Mouse (Mus musculus): Measurements from ENCODE around the gene Polrmt.

The Polrmt gene

GRCm38 (mm10) chr10:79745898-79746773 is at the start of gene Polrmt:
Gene Polrmt (minus strand): TSS chr10:79746581.
- peak; percentile 96 for DNase-seq (ENCODE audit: low spot score)

DNA sequence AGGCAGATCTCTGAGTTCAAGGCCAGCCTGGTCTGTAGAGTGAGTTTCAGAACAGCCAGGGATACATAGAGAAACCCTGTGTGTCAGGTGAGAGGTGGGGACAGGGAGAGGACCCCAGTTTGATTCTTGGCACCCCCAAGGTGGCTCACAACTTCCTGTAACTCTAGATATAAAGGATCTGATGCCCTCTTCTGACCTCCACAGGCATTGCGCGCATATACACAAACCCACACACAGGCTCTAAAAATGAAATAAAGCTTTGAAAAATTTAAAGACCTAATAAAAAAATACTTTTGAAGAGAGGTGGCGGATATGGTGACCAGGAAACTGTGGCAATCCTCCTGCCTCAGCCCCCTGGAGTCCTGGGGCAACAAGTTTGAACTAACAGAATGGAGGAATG is 49.5 kb upstream of the Polrmt start:
- no peak for DNase-seq (ENCODE audit: low spot score)

GRCm38 (mm10) chr10:79794491-79794931 is 48.1 kb upstream of the Polrmt start:
- DNase-seq (ENCODE audit: low spot score): peak; percentile 72

GRCm38 (mm10) chr10:79793738-79794490 is 47.5 kb upstream of the Polrmt start:
- no peak for DNase-seq (ENCODE audit: low spot score)

DNA sequence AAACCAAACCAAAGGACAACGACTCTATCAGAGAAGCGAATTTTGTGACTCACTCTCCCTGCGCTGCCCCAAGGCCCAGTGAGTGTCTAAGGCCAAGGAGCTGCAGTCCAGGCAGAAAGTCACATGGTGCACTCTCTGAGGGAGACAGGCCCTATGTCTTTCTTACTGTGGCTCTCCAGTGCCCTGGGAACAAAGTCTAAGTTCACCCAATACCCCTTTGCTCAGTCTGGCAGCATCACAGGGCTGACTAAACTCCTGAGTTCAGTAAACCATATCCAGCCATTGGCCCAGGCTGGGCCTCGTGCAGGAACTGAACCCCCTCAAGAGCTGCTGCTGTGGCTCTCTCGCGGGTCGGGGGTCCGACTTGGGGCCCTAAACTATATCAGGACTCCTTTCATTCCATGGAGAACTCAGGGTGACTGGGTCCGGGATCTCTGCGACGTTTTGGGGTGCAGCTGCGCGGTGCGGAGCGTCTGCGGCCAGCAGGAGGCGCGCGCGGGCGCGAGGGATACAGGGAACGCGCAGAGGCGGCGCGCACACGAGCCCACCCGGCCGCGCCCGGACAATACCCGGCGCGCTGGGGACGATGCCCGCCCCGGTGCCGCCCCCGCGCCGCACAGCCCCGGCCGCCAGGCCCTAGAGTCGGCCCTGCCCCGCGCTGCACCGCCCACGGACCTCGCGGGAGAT is 46.8 kb upstream of the Polrmt start, which contains the start of gene Palm:
Palm (plus strand) TSS at position 522 of the 687 bp plus-strand sequence.
- peak; percentile 51 for DNase-seq (ENCODE audit: low spot score)

DNA sequence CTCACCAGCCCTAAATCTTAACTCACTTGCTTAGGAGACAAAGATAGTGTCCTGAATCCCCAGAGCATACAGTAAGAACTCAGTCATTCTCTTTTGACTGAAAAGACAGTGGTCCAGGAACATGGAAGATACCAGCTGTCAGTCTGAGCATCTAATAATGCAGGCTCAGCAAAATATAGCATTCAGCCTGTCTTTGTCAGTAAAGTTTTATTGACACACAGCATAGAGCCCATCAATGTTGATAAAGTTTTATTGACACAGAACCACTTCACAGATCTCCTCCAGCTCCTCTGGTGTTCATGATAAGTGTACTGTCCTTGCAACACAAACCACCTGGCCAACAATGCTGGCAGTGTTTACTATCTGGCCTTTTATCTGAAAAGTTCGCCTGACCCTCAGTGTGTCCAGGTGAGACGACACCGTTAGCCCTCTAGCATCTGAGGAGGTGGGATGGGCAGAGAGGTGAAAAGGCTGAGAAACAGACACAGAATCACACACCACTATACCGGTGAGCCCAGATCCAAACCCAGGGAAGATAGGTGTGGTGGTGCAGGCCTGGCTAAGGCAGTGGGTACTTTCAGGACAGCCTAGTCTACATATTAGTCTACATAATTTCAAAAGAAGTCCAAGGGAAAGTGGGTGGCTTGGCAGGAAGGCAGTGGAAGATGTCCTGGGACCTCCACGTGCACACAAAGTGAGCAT is 46.1 kb upstream of the Polrmt start:
- no peak for DNase-seq (ENCODE audit: low spot score)

DNA sequence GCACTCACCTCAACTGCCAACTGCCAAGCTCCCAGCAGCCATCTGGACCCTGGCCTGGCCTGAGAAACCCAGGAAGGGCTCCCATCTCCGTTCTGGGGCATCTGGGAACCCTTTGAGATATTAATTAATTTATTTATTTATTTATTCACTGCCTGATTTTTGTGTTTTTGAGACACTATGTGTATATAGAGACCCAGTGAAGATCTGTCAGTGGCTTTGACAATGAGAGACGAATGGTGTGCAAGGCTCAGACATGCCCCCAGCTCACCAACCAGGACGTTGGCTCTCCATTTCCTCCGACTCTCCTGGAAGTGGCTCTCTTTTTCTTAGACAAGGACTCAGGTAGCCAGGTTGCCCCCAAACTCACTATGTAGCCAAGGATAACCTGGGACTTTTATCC is 44.5 kb upstream of the Polrmt start, which contains the start of gene Prss57:
Prss57 (minus strand) TSS at position 101 of the 400 bp plus-strand sequence.
- DNase-seq (ENCODE audit: low spot score): no peak

- no peak for DNase-seq (ENCODE audit: low spot score)
Observed at GRCm38 (mm10) chr10:79789581-79789980, 43.2 kb upstream of the Polrmt start.

- no peak for DNase-seq (ENCODE audit: low spot score)
Observed at GRCm38 (mm10) chr10:79788386-79789158, 42.2 kb upstream of the Polrmt start.

- no peak for DNase-seq (ENCODE audit: low spot score)
Observed at GRCm38 (mm10) chr10:79783920-79784800, 37.8 kb upstream of the Polrmt start.

DNA sequence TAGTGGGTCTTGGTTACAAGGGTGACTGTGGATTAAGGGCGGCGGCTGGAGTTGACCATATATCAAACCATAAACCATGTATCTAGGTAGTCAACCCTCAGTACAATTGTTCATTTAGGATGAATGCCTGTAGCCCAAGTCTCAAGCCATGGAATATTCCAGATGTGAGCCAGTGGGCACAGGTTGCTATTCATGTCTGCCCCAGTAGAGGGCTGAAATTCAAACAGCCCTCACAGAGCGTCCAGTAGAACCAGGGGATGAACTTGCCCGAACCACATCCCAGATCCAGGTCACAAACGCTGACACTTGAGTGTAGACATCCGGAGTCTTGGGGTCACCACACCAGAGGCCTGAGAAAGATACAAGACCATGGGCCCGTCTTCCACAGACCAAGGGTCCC is 36.7 kb upstream of the Polrmt start:
- no peak for DNase-seq (ENCODE audit: low spot score)

GRCm38 (mm10) chr10:79781956-79782355 is 35.6 kb upstream of the Polrmt start:
- DNase-seq (ENCODE audit: low spot score): no peak

DNA sequence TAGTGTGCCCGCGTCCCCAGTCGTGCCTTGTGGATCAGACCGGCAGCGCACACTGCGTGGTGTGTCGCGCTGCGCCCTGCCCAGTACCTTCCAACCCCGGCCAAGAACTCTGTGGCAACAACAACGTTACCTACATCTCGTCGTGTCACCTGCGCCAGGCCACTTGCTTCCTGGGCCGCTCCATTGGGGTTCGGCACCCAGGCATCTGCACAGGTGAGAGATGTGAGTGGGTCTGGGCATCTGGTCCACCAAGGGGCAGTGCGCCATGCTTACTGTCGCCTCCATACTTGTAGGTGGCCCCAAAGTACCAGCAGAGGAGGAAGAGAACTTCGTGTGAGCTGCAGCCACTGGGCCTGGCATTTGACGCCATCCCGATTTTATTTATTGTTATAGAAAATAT is 34.8 kb upstream of the Polrmt start:
- DNase-seq (ENCODE audit: low spot score): no peak

- no peak for DNase-seq (ENCODE audit: low spot score)
Observed at GRCm38 (mm10) chr10:79780664-79781015, 34.3 kb upstream of the Polrmt start.

GRCm38 (mm10) chr10:79779784-79780663 is 33.6 kb upstream of the Polrmt start:
- peak; percentile 96 for DNase-seq (ENCODE audit: low spot score)

DNA sequence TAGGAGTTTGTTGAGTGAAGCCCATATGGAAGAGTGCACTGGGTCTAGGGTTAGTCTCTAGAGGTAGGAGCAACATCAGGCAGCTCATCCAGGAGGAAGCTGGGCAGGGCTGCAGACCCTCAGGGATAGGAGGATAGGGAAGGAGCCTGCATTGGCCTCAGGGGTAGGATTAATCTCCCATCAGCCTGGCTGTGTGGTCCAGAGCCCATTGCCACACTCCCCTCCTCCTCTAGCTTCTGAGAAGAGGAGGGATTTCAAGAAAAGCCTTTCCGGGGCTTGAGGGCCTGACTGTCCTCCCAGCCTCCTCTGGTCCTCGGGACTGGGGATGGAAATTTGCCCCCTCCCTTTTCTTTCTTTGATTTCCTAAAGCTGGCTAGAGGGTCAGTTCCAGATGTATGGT is 32.8 kb upstream of the Polrmt start:
- DNase-seq (ENCODE audit: low spot score): no peak

GRCm38 (mm10) chr10:79778006-79778405 is 31.6 kb upstream of the Polrmt start:
- no peak for DNase-seq (ENCODE audit: low spot score)

GRCm38 (mm10) chr10:79777103-79777531 is 30.7 kb upstream of the Polrmt start, which contains the start of gene Fstl3:
Gene Fstl3 (plus strand): TSS chr10:79777272.
- no peak for DNase-seq (ENCODE audit: low spot score)

Data from ovary, adult 18-20 months (tissue).